Mouse (Mus musculus) forebrain, embryonic 16.5 days (tissue): ENCODE measurements around the gene Bhlhe23. TPM values are rescaled to one million over a fixed set of nuclear protein-coding genes. Genes with fewer than 3 reads are reported as not detected.

ENCODE experiments used
- ATAC-seq: fragments of 200-750 bp; cut with Nextera tagmentation; 2 replicates; pipeline ENCODE4 v1.8.0; 2017; ENCODE audit warnings: mild to moderate bottlenecking, moderate library complexity
- H3K27ac ChIP-seq: fragments of 300-500 bp; sonication (generic); 2 replicates; pipeline ENCODE4 v1.5.1; 2014; ENCODE audit warnings: low read length, control low read depth
- H3K27me3 ChIP-seq: fragments of 300-500 bp; sonication (generic); replicated peaks from 2 replicates; pipeline ENCODE4 v1.6.1; 2014; ENCODE audit warnings: low read length; ENCODE audit not compliant: control insufficient read depth, insufficient read depth
- H3K36me3 ChIP-seq: fragments of 300-500 bp; sonication (generic); 2 replicates; pipeline ENCODE4 v1.6.1; 2014; ENCODE audit not compliant: control insufficient read depth, insufficient read depth
- H3K4me1 ChIP-seq: fragments of 300-500 bp; sonication (generic); replicated peaks from 2 replicates; pipeline ENCODE4 v1.6.1; 2014; ENCODE audit warnings: low read length; ENCODE audit not compliant: control insufficient read depth, insufficient read depth
- H3K4me2 ChIP-seq: fragments of 300-500 bp; sonication (generic); 2 replicates; pipeline ENCODE4 v1.6.1; 2014; ENCODE audit warnings: mild to moderate bottlenecking, low read length, control low read depth
- H3K4me3 ChIP-seq: fragments of 300-500 bp; sonication (generic); replicated peaks from 2 replicates; pipeline ENCODE4 v1.5.1; 2014; ENCODE audit warnings: mild to moderate bottlenecking, low read length, control low read depth
- H3K9ac ChIP-seq: fragments of 300-500 bp; sonication (generic); replicated peaks from 2 replicates; pipeline ENCODE4 v1.6.1; 2014; ENCODE audit warnings: low read depth, low read length, control low read depth
- H3K9me3 ChIP-seq: fragments of 300-500 bp; sonication (generic); 2 replicates; pipeline ENCODE4 v1.6.1; 2016; ENCODE audit warnings: low read length; ENCODE audit not compliant: control insufficient read depth
- WGBS: fragments of 180-500 bp; shearing (Covaris S2); extraction: QIAGEN DNeasy Blood & Tissue Kit; methylation state at CpG from one replicate; pipeline ENCODE4 v1.1.7; 2014; 5-methylcytosine and 5-hydroxymethylcytosine counted together
- polyA plus RNA-seq: library from polyadenylated mRNA; unstranded; fragments of >200 nt; fragmentation: Nextera tagmentation; extraction: Ambion mirVana; gene quantifications from 2 replicates; pipeline ENCODE4 v1.2.1, GENCODE M21; 2015

Gene Bhlhe23
- polyA plus RNA-seq, 1 experiment from 2014 or later = 0.13 TPM

- H3K9me3 ChIP-seq = no peaks in the 10 kb centered on the region
- WGBS = 70% methylated on average over 7 of the region's 7 CpGs
- H3K4me3 ChIP-seq = no peak overlapping the region
- H3K36me3 ChIP-seq = no peaks in the 10 kb centered on the region
- H3K4me2 ChIP-seq = no peak overlapping the region
- ATAC-seq = no peak
- H3K4me1 ChIP-seq = no peaks in the 10 kb centered on the region
- H3K27ac ChIP-seq = no peak overlapping the region
- no peaks in the 10 kb centered on the region for H3K27me3 ChIP-seq
- no peak overlapping the region for H3K9ac ChIP-seq
These were observed 41.5 kb downstream of the Bhlhe23 start for GRCm38 (mm10) chr2:180735232-180735631.

DNA sequence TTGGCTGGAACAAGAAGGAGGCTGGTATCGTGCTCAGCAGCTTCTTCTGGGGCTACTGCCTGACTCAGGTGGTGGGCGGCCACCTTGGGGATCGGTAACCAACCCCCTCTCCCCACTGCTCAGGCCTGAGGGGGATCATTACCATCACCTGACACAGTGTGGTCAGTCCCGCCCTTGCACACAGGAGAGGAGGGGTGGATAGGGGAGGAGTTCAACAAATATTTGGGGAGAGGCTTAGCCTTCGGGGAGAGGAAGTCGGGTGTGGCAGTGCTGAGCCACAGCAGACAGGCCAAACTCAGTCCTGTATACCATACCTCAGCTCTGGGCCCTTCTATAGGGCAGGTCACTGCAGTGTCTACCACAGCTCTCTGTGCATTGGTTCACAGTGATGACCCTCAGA lies 44.7 kb downstream of the Bhlhe23 start:
- Histone ChIP-seq H3K9ac (no peak overlapping the region), H3K4me3 (no peak overlapping the region), H3K27me3 (no peaks in the 10 kb centered on the region), H3K4me1 (no peaks in the 10 kb centered on the region), H3K4me2 (no peak overlapping the region), H3K9me3 (no peaks in the 10 kb centered on the region), H3K27ac (no peak overlapping the region), H3K36me3 (no peaks in the 10 kb centered on the region)
- 75% methylated on average over 6 of the region's 6 CpGs for WGBS
- ATAC-seq = no peak

- Histone ChIP-seq H3K27me3 (no peaks in the 10 kb centered on the region), H3K4me2 (no peak overlapping the region), H3K36me3 (no peaks in the 10 kb centered on the region), H3K9me3 (no peaks in the 10 kb centered on the region), H3K9ac (no peak overlapping the region), H3K4me1 (no peaks in the 10 kb centered on the region), H3K4me3 (no peak overlapping the region), H3K27ac (no peak overlapping the region)
- no peak for ATAC-seq
- 78% methylated on average over 3 of the region's 3 CpGs for WGBS
These were observed 45.7 kb downstream of the Bhlhe23 start for GRCm38 (mm10) chr2:180731036-180731435.

GRCm38 (mm10) chr2:180727613-180728021 lies 49.1 kb downstream of the Bhlhe23 start:
- Histone ChIP-seq H3K4me3 (no peak overlapping the region), H3K27ac (no peak overlapping the region), H3K9ac (no peak overlapping the region), H3K36me3 (no peaks in the 10 kb centered on the region), H3K4me1 (no peaks in the 10 kb centered on the region), H3K9me3 (no peaks in the 10 kb centered on the region), H3K27me3 (no peaks in the 10 kb centered on the region), H3K4me2 (no peak overlapping the region)
- ATAC-seq = no peak
- 49% methylated on average over 4 of the region's 4 CpGs for WGBS

- H3K27me3 ChIP-seq = no peaks in the 10 kb centered on the region
- no peak overlapping the region for H3K4me3 ChIP-seq
- 78% methylated on average over 6 of the region's 6 CpGs for WGBS
- H3K9ac ChIP-seq = no peak overlapping the region
- ATAC-seq = no peak
- H3K9me3 ChIP-seq = no peaks in the 10 kb centered on the region
- no peaks in the 10 kb centered on the region for H3K4me1 ChIP-seq
- H3K27ac ChIP-seq = no peak overlapping the region
- H3K4me2 ChIP-seq = no peak overlapping the region
- H3K36me3 ChIP-seq = peaks cover 6% of the 10 kb centered on the region
These were observed 49.9 kb downstream of the Bhlhe23 start for GRCm38 (mm10) chr2:180726658-180727442.

DNA sequence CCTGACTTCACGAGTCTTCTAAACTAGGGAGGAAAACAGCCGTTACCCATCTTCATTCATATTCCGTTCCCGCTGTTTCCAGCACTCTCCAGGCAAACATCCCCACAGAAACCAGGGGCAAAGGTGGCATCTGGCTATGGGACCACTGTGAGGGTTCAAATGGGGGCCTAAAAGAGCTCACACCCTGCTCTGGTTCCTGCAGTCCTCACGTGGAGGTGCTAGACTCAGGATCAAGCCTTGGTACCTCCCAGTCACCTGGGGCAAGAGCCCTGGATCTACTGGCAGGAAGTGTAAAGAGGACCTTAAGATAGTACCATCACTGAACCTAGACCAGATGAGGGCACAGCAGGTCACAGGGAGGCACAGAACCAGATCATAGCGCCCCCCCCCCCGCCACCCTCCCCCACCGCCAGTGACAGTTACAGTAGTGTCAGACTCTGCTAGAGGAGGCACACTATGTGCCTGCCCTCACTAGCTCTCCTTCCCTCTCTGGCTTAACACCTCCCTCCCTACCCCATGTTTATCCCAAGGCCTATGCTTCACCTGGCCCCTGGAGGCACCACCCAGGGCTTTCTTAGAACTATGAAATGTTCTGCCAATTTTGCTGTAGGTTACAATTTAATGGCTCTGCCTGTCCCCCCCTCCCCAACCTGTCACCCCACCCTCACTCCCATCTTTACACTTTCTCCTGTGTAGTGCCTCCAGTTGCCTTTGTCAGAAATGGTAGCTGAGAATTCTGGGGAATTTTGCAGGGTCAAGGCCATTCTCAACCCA lies 50.7 kb downstream of the Bhlhe23 start:
- H3K9ac ChIP-seq = no peak overlapping the region
- WGBS = 32% methylated on average over 6 of the region's 8 CpGs
- no peaks in the 10 kb centered on the region for H3K4me1 ChIP-seq
- no peak overlapping the region for H3K4me2 ChIP-seq
- H3K9me3 ChIP-seq = no peaks in the 10 kb centered on the region
- H3K36me3 ChIP-seq = peaks cover 14% of the 10 kb centered on the region
- no peak for ATAC-seq
- no peaks in the 10 kb centered on the region for H3K27me3 ChIP-seq
- no peak overlapping the region for H3K4me3 ChIP-seq
- no peak overlapping the region for H3K27ac ChIP-seq

GRCm38 (mm10) chr2:180725414-180725778 lies 51.3 kb downstream of the Bhlhe23 start:
- Histone ChIP-seq H3K9ac (no peak overlapping the region), H3K36me3 (peaks cover 21% of the 10 kb centered on the region), H3K9me3 (no peaks in the 10 kb centered on the region), H3K4me3 (no peak overlapping the region), H3K27me3 (no peaks in the 10 kb centered on the region), H3K4me2 (no peak overlapping the region), H3K27ac (no peak overlapping the region), H3K4me1 (no peaks in the 10 kb centered on the region)
- ATAC-seq = no peak
- WGBS = 14% methylated on average over 6 of the region's 6 CpGs

DNA sequence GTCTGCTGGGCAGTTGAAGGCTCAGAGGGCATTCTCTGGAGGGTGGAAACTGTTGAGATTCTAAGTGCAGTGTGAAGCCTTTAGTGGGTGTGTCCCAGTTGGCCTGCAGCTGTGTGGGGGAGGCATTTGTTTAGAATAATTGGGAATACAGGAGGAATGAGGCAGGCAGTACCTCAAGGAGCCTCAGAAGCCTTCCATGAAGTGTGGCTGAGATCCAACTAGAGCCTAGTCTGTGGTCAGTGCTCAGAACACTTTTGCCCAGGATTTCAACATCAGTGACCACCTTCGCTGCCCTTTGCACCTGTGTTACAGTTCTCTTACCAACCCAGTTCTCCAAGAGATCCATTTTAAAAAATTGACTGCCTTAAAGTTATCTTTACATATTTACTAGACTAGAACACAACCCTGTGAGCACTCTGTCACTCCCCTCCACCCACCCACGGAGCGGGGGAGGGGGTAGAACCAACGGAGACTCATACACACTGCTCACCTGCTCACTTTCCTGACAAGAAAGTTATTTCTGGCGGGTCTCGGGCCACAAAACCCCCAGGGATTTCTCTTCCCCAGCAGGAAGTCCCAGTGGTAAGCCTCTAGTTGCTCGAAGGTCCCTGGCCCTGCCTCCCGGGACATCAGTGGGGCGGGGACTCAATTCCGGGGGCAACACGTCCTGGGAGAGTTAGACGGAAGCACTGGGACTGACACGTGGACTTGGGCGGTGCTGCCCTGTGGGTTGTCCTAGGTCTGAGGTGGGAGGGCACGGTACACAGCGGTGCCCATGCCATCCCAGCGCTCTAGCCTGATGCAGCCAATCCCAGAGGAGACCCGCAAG lies 51.9 kb downstream of the Bhlhe23 start, which contains the start of gene Slc17a9:
Gene Slc17a9, plus strand, starts transcription at position 679 of the 829 bp plus-strand sequence.
- Histone ChIP-seq H3K27ac (no peak within 1 kb of the TSS), H3K4me2 (no peak within 1 kb of the TSS), H3K4me1 (no peaks in the 10 kb centered on the region), H3K4me3 (no peak within 1 kb of the TSS), H3K36me3 (peaks cover 25% of the 10 kb centered on the region), H3K9me3 (no peaks in the 10 kb centered on the region), H3K9ac (no peak within 1 kb of the TSS), H3K27me3 (no peaks in the 10 kb centered on the region)
- WGBS = 5% methylated on average over 18 of the region's 18 CpGs
- ATAC-seq = no peak
